Mouse (Mus musculus) stomach, postnatal 0 days (tissue): Measurements from ENCODE around the gene Dmrtc2.

ENCODE experiments used
- CTCF ChIP-seq: IDR thresholded peaks from 2 replicates; pipeline ENCODE4 v1.5.1; 2016; ENCODE audit warnings: antibody characterized with exemption, low read depth, mild to moderate bottlenecking, moderate library complexity
- EP300 ChIP-seq: optimal IDR thresholded peaks from 2 replicates; pipeline ENCODE3; 2016; ENCODE audit warnings: antibody characterized with exemption

GRCm38 (mm10) chr7:24891241-24892124 lies 21.6 kb downstream of the Dmrtc2 start:
- no peak for TF ChIP-seq CTCF
- TF ChIP-seq EP300: no peak
